Mouse (Mus musculus) E14TG2a.4 (cell line): Measurements from ENCODE around the gene Cdh22.

ENCODE experiments used
- H3K27me3 ChIP-seq: 2 replicates; pipeline ENCODE4 v1.6.1; 2014; ENCODE audit warnings: low read length, control low read depth; ENCODE audit not compliant: insufficient read depth
- H3K36me3 ChIP-seq: 2 replicates; pipeline ENCODE4 v1.6.1; 2014; ENCODE audit warnings: low read length, control low read depth; ENCODE audit not compliant: insufficient read depth
- H3K4me1 ChIP-seq: replicated peaks from 2 replicates; pipeline ENCODE4 v1.6.1; 2014; ENCODE audit warnings: low read depth, low read length, control low read depth
- H3K4me3 ChIP-seq: replicated peaks from 2 replicates; pipeline ENCODE4 v1.5.1; 2014; ENCODE audit warnings: mild to moderate bottlenecking, low read length
- H3K9me3 ChIP-seq: 2 replicates; pipeline ENCODE4 v1.6.1; 2014; ENCODE audit warnings: low read length, control low read depth
- CTCF ChIP-seq: conservative IDR thresholded peaks from 2 replicates; pipeline ENCODE4 v1.5.1; 2014; ENCODE audit warnings: low read length
- NANOG ChIP-seq: IDR thresholded peaks from 2 replicates; pipeline ENCODE4 v1.6.1; 2014; ENCODE audit warnings: borderline replicate concordance, low read length, mixed read lengths
- POU5F1 ChIP-seq: IDR thresholded peaks from 2 replicates; pipeline ENCODE4 v1.6.1; 2014; ENCODE audit warnings: low read length, borderline replicate concordance

The Cdh22 gene

DNA sequence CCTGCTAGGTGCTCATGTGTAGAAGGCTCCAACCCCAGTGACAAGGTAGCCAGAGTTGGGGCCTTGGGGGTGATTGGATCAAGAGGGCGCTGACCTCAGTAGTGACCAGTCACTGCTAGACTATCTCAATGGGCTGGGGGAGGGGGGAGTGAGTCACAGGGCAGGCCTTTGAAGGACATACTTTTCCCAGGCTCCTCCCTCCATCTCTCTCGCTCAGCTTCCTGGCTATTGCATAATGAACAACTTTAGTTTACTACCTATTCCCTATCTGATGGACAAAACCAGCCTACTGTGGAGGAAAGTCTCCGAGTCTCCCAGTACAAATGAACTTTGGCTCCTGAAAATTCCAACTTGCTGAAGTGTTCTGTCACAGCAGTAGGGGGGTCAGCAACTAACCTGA is 45.1 kb downstream of the Cdh22 start:
- no peak for TF ChIP-seq POU5F1
- TF ChIP-seq NANOG, result no peak
- no peak for TF ChIP-seq CTCF
- H3K4me3 ChIP-seq, result no peak overlapping the region
- no peaks in the 10 kb centered on the region for H3K9me3 ChIP-seq
- H3K27me3 ChIP-seq, result peaks cover 51% of the 10 kb centered on the region
- no peaks in the 10 kb centered on the region for H3K36me3 ChIP-seq
- H3K4me1 ChIP-seq, result no peaks in the 10 kb centered on the region

DNA sequence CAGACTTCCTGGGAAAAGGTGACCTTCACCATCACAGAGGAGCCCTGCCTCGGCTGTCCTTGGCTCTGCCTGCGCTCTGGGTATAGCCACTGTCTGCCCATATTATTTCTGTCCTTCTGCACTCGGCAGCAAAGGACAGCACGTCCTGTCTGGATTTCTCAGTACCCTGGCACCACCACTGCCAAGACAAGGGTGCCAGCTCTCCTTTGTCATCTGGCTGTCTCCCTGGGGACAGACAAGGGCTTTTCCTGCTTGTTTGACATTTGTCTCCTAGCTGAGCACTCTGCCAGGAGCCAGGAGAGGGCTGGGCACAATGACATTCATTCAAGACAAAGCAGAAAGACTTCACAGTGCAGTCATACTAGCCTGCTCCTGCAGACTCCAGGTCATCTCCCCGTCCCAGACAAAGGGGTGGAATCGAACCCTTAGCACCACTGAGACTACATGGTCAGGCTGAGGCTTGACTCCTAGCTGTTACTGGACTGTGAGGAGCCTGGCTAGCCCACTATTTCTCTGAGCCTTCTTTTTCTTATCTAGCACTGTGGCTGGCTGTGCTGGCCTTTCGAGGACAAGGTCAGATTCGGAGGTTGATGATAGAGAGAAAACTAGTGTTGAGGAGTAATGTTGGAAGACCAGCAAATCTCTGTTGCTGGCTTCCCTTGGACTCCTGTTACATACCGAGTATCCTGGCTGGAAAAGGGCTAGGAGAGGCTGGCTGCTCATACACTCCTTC is 46.8 kb downstream of the Cdh22 start:
- Histone ChIP-seq H3K9me3 (no peaks in the 10 kb centered on the region), H3K27me3 (peaks cover 46% of the 10 kb centered on the region), H3K36me3 (no peaks in the 10 kb centered on the region), H3K4me1 (peaks cover 9% of the 10 kb centered on the region), H3K4me3 (no peak overlapping the region)
- TF ChIP-seq CTCF, result no peak
- no peak for TF ChIP-seq POU5F1
- TF ChIP-seq NANOG, result no peak

DNA sequence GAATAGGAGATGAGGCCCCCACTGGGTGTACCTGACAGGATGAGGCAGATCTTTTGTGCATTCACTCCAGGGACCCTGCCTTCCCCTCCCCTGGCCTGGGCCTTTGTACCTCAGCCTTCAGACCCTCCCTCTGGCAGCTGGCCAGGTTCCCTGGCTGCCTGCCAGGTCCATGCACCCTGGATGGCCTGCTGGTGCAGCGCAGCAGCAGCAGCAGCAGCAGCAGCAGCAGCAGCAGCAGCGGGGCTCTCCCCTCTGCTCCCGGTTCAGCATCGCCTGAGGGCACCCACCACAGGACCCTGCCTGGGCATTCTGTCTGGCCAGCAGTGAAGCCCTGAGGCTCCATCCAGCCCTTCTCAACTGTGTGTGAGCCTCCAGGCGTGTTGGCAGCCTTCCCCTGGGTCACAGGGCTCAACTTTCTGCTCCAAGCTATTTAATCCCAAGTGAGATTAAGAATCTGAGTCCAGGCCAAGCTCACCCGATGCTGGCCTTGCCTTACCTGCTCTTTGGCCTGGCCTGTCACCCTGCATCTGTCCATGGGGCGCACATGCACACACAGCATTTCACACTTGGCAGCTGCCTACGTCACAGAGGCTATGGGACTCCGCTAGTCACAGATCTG is 50.5 kb downstream of the Cdh22 start:
- Histone ChIP-seq H3K27me3 (peaks cover 64% of the 10 kb centered on the region), H3K4me3 (no peak overlapping the region), H3K4me1 (peaks cover 21% of the 10 kb centered on the region), H3K36me3 (no peaks in the 10 kb centered on the region), H3K9me3 (no peaks in the 10 kb centered on the region)
- no peak for TF ChIP-seq POU5F1
- no peak for TF ChIP-seq CTCF
- no peak for TF ChIP-seq NANOG

DNA sequence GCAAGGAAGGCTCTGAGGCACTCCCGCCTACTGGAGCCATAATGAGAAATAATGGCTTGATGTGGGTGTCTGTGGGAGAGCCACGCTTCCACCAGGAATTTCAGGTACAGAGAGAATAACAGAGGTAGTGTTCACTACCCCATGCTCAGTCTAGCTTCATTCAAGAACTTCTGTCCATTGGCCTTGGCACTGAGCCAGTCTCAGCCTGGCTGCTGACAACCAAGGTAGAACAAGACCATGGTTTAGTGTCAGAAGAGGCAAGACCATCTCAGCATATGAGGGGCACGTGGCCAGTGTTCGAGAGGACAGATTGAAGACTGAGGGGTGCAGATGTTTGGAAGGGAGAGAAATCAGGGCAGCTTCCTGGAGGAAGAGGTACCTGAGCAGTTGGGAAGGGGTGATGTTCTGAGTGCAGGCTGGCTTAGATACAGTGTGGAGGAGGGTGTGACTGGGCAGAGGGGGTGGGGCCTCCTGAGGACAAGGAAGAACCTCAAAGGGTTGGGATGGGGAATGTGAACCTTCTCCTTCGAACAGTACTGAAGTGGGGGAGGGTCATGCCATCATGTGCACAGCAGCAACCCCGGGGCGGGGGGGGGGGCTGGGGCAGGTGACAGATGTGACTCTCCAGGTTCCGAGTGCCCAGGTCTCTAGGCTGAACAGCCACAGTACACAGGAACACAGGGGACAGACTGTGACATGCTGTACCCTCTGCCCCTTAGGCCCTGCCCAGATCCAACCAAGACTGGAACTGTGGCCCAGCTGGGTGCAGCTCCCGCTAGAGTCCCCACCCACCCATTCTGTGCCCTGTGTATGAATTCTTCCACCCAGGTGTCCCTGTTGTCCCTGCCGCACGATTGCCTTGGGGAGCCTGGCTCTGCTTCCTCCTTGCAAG is 52.3 kb downstream of the Cdh22 start:
- H3K4me1 ChIP-seq, result peaks cover 26% of the 10 kb centered on the region
- H3K36me3 ChIP-seq, result no peaks in the 10 kb centered on the region
- no peaks in the 10 kb centered on the region for H3K9me3 ChIP-seq
- no peak overlapping the region for H3K4me3 ChIP-seq
- H3K27me3 ChIP-seq, result peaks cover 67% of the 10 kb centered on the region
- TF ChIP-seq POU5F1 (no peak), CTCF (no peak), NANOG (no peak)

DNA sequence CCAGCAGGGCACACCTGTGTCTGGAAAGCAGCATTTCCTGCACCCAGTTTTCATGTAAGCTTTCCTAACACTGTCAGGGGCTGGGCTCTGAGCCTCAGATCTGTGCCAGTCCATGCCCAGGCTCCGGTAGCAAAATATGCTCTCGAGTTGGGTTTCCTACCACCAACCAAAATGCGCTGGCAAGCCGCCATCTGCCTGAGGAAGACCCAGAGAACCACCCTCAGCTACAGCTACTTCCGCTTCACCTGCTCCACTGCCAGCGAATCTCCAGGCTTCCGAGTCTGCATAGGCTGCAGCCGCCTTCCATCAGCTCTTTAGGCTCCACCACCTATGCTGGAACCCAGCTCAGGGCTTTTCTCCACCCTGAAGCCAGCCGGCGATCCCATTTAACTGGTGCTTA is 55.4 kb downstream of the Cdh22 start:
- TF ChIP-seq POU5F1, result no peak
- TF ChIP-seq CTCF, result no peak
- no peak for TF ChIP-seq NANOG
- no peaks in the 10 kb centered on the region for H3K36me3 ChIP-seq
- H3K9me3 ChIP-seq, result no peaks in the 10 kb centered on the region

DNA sequence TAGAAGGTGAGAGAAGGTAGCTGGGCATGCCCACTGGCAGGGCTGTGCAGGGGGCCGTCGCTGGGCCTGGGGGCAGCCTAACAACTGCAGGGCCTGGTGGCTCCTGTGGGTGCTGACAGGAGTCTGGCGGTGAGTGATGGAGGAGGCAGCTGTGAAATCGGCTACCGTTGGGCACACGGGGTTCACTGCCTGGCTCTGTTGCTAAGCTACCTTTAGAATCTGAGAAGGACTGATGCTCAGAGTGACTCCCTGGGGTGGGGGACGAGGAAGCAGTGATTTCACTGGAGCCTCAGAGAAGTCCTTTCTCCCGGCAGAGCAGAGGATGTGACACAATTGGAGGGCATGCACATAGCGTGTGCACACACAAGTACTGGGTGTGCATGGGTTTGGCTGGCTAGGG is 57.7 kb downstream of the Cdh22 start:
- H3K9me3 ChIP-seq, result no peaks in the 10 kb centered on the region
- H3K4me1 ChIP-seq, result peaks cover 21% of the 10 kb centered on the region
- no peaks in the 10 kb centered on the region for H3K36me3 ChIP-seq
- H3K4me3 ChIP-seq, result no peak overlapping the region
- peaks cover 83% of the 10 kb centered on the region for H3K27me3 ChIP-seq
- TF ChIP-seq CTCF (no peak), POU5F1 (no peak), NANOG (no peak)

More for the DNA sequence above, 55.4 kb downstream of the Cdh22 start:
- Histone ChIP-seq H3K27me3 (peaks cover 83% of the 10 kb centered on the region), H3K4me1 (peaks cover 35% of the 10 kb centered on the region), H3K4me3 (no peak overlapping the region)

DNA sequence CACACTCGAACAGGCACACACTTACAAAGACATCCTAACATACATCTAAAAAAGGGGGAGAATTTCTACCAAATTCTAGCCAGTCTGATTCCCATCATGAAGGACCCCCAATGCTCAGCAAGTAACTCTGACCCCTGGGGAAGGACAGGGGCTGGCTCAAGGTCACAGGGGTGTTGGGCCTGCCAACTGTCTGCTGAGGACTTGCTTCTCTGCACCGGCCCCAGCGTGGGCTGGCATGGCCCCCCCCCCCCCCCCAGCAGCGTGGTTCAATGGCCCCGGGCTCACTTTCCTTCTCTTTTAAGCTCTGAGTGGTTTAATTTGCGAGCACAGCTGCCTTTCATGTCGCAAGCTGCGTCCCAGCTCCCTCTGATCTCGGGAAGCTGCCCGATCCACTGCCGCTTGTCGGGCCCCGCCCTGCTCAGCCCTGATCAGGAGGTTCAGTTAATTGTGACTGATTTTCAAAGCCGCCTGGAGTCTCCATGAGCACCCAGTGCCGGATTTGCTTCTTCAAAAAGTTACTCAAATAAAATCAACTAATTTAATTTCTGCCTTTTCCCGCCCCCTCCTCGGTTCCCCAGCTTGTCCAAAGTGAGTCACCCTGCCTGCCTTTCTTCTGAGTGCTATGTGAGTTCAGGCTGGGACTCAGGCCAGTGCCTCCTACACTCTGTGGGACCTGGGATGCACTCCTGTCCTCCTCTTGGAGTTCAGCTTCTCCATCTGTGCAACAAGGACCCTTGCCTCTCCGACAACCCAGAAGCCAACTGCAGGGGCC is 67.8 kb downstream of the Cdh22 start:
- H3K36me3 ChIP-seq, result no peaks in the 10 kb centered on the region
- peaks cover 40% of the 10 kb centered on the region for H3K4me1 ChIP-seq

More for the DNA sequence above, 67.8 kb downstream of the Cdh22 start:
- Histone ChIP-seq H3K4me3 (0 out of 2 replicates have a peak overlapping the region, but pooled peaks have one; percentile 13), H3K27me3 (peaks cover 79% of the 10 kb centered on the region), H3K9me3 (no peaks in the 10 kb centered on the region)
- TF ChIP-seq NANOG (no peak), CTCF (no peak), POU5F1 (no peak)
